Mouse (Mus musculus) heart, adult 11 months (tissue): ENCODE results near the gene Fndc3b.

Experiments used
- DNase-seq: peaks from one replicate; pipeline ENCODE4 v3.0.0; 2022

Fndc3b gene

DNA sequence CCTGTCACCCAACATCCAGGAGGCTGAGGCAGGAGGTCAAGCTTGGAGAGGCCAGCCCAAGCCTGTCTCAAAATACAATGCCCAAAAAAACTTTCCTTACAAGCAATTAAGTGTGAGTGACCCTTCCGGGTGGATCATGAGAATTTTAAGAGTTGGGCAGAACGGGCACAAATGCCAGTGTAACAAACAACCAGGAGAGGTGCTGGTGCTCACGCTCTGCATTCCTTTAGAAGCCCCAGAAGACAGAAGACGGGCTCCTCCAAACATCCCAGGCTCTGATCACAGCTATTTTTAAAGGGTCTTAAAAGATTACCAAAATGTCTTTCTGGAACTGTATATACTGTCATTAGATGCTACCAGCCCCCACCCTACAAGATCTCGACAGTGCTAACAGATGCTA lies 2.5 kb downstream of the Fndc3b start:
- DNase-seq: peak; percentile 85

DNA sequence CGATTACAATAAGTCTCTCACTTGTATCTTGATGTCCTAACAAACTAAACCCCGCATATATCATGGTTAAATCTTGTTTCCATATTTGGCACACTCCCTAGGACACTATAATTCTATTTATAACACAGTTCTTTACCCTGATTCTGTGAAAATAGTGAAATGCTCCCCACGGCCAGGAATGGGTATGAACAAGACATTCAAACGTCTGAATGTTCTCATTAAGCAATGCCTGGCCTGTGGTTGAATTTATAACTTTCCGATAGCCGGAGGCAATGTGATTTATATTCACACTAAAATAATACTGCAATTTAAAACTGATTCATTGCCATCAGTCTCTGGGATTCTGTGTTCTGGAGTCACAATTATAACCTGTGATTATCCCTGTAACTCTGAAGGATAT lies 5.3 kb downstream of the Fndc3b start:
- peak; percentile 33 for DNase-seq

DNA sequence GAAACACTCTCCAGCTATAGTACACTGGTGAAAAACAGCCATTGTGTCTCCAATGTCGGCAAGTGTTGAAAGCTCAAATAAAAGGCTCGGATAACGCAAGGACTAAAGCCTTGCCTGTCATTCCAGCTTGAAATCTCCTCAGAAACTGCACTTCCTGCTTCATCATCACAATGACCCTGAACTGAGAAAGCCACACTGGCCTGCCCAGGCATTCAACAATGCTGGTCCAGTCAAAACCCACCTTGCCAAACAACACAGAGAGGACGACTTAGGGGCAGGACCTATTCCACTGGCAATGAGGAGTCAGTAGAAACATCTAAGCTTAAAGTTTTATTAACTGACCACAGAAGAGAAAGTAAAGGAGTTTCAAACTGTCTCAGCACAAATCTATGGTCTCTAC lies 6.1 kb downstream of the Fndc3b start:
- DNase-seq: peak; percentile 86

- peak; percentile 91 for DNase-seq
Measured at GRCm38 (mm10) chr3:27704641-27705040, 6.5 kb downstream of the Fndc3b start.

DNA sequence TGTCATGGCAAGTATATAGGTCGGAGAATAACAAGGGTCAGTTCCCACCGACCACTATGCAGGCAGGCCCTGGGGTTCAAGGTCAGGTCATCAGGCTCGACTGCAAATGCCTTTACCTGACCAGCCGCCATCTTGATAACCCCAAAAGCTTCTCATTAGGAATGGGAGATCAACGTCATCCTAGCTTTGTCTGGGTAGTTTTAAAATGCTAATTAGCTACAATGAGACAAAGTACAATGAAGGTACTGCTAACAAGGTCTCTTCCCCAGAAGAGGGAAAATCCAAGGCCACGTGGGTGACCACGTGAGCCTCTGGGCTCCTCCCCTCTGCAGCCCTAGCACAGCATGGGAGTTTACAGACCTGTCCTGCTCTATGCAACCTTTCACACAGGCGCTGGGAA lies 7.6 kb downstream of the Fndc3b start:
- DNase-seq: peak; percentile 86

GRCm38 (mm10) chr3:27703081-27703480 lies 8.0 kb downstream of the Fndc3b start:
- peak; percentile 41 for DNase-seq

DNA sequence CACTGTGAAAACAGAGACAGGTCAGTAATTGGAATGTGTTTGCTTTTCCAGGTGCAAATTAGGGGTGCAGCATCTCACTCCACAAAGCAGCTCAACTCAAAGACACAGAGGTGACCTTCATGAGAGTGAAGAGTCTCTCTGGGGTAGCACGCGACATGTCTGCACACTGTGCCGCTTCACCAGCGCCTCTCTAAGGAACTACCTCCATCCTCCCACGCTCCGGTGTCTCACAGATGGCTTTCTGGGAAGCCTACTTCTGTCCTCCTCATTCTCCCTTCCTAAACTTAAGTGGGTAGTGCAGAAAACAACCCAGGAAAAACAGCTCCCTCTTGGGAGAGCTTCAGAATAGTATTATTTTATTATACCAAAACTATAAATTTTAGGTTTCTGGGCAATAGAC lies 12.4 kb downstream of the Fndc3b start:
- DNase-seq: peak; percentile 79

- no peak for DNase-seq
Measured at GRCm38 (mm10) chr3:27696449-27696797, 14.7 kb downstream of the Fndc3b start.

DNA sequence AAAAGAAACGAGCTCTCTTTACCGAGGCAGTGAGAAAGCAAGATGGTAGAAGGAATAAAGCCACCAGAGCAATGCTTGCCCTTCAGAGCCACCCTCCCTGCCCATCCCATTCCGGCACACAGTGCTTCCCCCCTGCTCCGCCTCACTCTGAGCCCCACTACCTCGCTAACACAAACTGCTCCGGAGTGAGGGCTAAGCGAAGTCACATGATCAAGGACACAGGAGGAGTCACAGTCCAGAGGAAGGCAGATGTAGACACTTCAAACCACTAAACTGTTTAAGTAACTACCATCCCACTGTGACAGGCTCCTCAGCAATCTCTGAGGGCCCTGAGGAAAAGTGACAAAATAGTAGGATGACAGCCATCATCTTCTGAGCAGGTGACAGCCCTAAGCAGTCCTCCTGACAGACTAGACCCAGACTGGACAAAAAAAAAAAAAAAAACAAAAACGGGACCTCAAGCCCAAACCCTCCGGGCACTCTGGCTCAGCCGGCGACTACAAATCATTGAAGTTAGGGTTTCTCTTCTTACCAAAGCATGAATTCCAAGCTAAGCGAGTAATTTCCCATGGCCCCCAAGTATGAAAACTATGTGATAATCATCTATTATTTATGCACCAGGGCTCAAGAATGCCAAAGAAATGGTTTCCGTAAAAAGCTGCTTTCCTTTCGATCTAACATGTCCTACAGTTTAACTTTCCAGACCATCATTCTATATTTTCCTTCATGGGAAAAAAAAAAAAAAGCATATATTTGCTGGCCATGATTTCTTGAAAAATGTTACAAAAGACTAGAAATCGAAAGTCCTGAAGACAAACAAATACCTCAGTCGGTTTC lies 15.3 kb downstream of the Fndc3b start:
- peak; percentile 88 for DNase-seq

DNA sequence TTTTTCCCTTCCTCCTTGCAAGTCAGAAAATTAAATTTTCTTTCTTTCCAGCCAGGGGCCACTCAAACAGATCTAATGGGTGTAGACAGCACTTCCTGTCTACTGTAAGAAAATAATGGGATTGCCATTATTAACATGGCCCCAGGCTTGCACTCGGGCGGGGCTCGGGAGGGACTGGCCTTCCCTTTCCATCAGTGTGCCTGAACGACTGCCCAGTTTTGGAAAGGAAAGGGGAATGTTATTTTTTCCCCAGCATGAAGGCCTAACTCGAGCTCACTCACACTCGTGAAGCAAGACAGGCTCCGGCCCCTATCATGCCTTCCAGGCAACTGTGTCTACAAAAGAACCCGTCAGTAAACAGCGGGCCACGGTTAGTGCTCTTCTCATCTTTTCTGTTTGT lies 16.5 kb downstream of the Fndc3b start:
- DNase-seq: peak; percentile 96

GRCm38 (mm10) chr3:27694111-27694510 lies 17.0 kb downstream of the Fndc3b start:
- peak; percentile 82 for DNase-seq

DNA sequence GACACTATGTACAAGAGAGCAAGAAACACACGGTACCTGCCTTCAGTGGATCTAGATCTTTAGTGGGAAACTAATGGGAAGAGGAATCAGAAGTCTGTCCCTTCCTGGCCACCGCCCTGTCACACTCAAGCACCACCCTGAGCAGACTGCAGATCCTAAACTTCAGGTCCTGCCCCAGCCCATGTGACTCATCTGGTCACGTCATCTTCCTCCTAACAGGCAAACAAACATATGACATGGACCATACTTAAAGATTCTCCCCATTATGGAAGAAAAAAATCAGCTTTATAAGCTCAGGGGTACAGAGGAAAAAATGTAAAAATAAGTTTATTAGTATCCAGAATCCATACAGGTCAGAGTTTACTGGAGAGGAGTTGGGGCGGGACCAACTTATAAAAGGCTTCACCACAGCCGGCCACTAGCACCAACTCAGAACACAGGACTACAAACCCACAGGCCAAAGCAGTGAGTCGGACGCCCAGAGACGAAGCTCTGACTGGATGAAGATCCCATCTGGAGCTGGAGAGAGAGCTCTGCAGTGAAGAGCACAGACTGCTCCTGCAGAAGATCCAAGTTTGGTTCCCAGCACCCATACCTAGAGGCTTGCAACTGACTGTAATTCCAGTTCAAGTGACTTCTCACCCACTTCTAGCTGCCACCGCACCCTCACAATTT lies 19.5 kb downstream of the Fndc3b start:
- DNase-seq: peak; percentile 91

GRCm38 (mm10) chr3:27690030-27690429 lies 21.1 kb downstream of the Fndc3b start:
- peak; percentile 98 for DNase-seq

GRCm38 (mm10) chr3:27689149-27689865 lies 21.8 kb downstream of the Fndc3b start:
- DNase-seq: peak; percentile 98

GRCm38 (mm10) chr3:27686732-27687491 lies 24.2 kb downstream of the Fndc3b start:
- DNase-seq: peak; percentile 85

- DNase-seq: peak; percentile 85
Measured at GRCm38 (mm10) chr3:27685650-27686208, 25.4 kb downstream of the Fndc3b start.

- DNase-seq: no peak
Measured at GRCm38 (mm10) chr3:27685134-27685533, 26.0 kb downstream of the Fndc3b start.

DNA sequence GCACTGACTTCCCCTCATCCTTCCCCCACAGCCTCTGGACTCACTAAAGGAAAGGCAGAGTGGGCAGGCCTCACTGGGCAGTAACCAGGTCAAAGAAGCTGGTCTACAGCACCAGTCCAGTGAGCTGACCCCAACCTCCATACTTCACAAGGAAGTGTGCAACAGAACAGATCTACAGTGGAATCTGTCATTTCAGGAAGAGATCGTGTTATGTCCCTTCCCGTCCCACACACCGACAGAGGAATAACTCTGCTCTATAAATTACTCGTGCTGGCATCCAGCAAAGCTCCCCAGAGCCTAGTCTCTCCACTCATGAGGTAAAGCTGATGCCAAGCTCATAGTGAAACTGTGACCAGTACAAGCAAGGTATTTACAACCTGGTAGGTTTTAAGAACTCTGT lies 27.7 kb downstream of the Fndc3b start:
- peak; percentile 88 for DNase-seq

- peak; percentile 95 for DNase-seq
Measured at GRCm38 (mm10) chr3:27677574-27677973, 33.5 kb downstream of the Fndc3b start.

- DNase-seq: no peak
Measured at GRCm38 (mm10) chr3:27673660-27674059, 37.4 kb downstream of the Fndc3b start.

GRCm38 (mm10) chr3:27670416-27670815 lies 40.7 kb downstream of the Fndc3b start:
- no peak for DNase-seq

- DNase-seq: no peak
Measured at GRCm38 (mm10) chr3:27667280-27667679, 43.8 kb downstream of the Fndc3b start.

GRCm38 (mm10) chr3:27665338-27665737 lies 45.8 kb downstream of the Fndc3b start:
- DNase-seq: no peak
